Mouse (Mus musculus) macrophage (primary cell): ENCODE data around the gene Prkcz. TPM values are rescaled to one million over a fixed set of nuclear protein-coding genes. Genes with fewer than 3 reads are reported as not detected.
"Not testable (repeated sequence)": the region's sequence is repeated elsewhere in the genome, so short reads cannot be mapped to it uniquely, and the experiment has no call there.

Experiments used
- H3K27ac ChIP-seq: fragments of 350-480 bp; formaldehyde crosslinking; 2 replicates; pipeline ENCODE4 v1.9.0; 2021
- H3K36me3 ChIP-seq: fragments of 350-480 bp; formaldehyde crosslinking; 2 replicates; pipeline ENCODE4 v1.9.0; 2021; ENCODE audit errors: inconsistent target
- H3K4me3 ChIP-seq: fragments of 350-480 bp; formaldehyde crosslinking; 2 replicates; pipeline ENCODE4 v1.9.0; 2021; ENCODE audit errors: inconsistent target
- H3K79me2 ChIP-seq: fragments of 350-480 bp; formaldehyde crosslinking; 2 replicates; pipeline ENCODE4 v1.9.0; 2021; ENCODE audit errors: inconsistent target
- WGBS: methylation state at CpG from one replicate; pipeline ENCODE4 v1.1.7; 2026; ENCODE audit warnings: inconsistent platforms; ENCODE audit not compliant: missing documents; 5-methylcytosine and 5-hydroxymethylcytosine counted together
- polyA plus RNA-seq: library from polyadenylated mRNA; stranded (reverse); fragments of 250-400 nt; gene quantifications from 3 replicates; pipeline ENCODE4 v1.2.4, GENCODE M21; 2018; ENCODE audit warnings: inconsistent platforms

The Prkcz gene
- polyA plus RNA-seq, 1 experiment from 2014 or later = not detected

GRCm38 (mm10) chr4:155274451-155274850 lies 86.7 kb downstream of the Prkcz start:
- Histone ChIP-seq H3K27ac (no peak overlapping the region), H3K4me3 (no peak overlapping the region), H3K79me2 (no peaks in the 10 kb centered on the region), H3K36me3 (no peaks in the 10 kb centered on the region)
- WGBS = 84% methylated on average over 5 of the region's 5 CpGs

DNA sequence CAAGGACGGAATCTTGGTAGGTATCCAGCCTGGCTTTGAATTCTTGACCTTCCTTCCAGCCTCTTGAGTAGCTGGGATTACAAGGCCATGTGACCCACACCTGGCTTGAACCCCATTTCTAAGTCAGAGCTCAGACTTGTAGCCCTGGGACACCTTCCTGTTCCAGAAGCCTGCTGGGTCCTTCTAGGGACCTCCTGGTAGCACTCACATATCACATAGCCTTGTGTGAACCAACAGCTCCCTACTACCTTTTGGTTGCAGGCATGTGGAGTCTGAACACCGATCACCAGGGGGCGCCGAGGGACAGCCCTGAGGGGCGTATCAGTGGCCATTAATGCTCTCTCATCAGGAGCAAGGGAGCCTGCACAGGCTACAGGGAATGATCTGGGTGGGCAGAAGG lies 92.8 kb downstream of the Prkcz start:
- Histone ChIP-seq H3K36me3 (no peaks in the 10 kb centered on the region), H3K27ac (no peak overlapping the region), H3K79me2 (no peaks in the 10 kb centered on the region), H3K4me3 (no peak overlapping the region)
- 25% methylated on average over 5 of the region's 5 CpGs for WGBS

- 62% methylated on average over 12 of the region's 12 CpGs for WGBS
- Histone ChIP-seq H3K36me3 (no peaks in the 10 kb centered on the region), H3K27ac (no peak overlapping the region), H3K79me2 (no peaks in the 10 kb centered on the region), H3K4me3 (no peak overlapping the region)
These were observed 93.5 kb downstream of the Prkcz start for GRCm38 (mm10) chr4:155267639-155268175.

DNA sequence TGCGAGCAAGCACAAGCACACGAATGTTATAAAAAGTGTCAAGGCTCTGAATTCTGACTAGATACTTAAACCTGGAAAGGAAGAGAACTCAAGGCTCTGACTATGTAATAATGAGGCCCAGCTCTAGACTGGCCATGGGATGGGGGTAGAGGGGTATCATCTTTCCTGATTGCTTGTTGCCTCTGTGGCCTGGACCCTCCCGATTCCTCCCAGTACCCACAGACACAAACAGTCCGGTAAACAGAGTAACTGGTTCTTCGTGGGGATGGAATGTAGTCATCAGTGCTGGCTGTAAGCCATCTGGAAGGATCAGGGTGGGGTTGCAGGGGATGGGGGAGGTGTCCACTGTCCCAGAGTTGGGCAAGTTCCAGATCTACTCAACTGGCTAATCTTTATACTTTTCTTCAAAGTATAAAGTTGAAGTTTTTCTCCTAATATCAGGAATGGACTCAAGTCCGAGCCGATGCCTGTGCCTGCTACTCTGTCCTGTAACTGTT lies 94.1 kb downstream of the Prkcz start:
- no peak overlapping the region for H3K4me3 ChIP-seq
- H3K36me3 ChIP-seq = no peaks in the 10 kb centered on the region
- WGBS = 72% methylated on average over 7 of the region's 7 CpGs
- H3K27ac ChIP-seq = no peak overlapping the region
- no peaks in the 10 kb centered on the region for H3K79me2 ChIP-seq

DNA sequence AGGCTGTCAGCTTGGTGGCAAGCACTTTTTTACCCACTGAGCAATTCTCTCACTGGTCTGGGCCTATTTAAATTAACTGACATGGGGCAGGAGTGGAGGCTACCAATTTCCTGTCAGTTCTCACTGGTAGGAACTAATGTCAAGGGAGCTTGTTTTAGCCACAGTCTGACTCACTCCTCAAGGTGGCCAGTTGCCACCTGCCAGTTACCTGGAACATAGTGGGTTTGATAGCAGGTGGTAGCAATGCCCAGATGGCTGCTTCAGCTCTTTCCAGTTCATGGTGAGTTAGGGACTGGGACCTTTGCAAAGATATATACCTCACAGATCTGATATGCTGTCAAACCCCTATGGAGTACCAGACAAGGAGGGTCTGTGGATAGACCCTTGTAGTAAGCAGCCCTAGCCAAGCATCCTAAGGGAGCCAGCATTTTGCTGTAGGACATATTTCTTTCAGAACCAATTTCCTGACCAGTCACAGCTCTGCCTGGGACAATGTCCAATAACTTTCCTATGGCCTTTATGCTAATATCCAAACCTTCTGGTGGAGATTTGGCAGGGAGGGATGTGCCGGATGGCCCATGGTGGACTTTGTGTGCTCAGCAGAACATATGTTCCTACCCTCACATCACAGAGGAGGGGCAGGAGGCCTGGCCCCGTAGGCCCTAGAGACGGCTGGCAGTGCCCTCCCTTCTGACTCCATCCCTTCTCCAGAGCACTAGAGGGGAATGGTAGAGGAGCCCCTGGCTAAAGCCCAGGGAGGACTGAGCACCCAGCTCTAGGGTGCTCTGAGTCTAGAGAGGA lies 96.4 kb downstream of the Prkcz start:
- Histone ChIP-seq H3K79me2 (no peaks in the 10 kb centered on the region), H3K27ac (no peak overlapping the region), H3K36me3 (no peaks in the 10 kb centered on the region), H3K4me3 (no peak overlapping the region)
- 95% methylated on average over 3 of the region's 3 CpGs for WGBS

GRCm38 (mm10) chr4:155252253-155252652 lies 108.9 kb downstream of the Prkcz start:
- Histone ChIP-seq H3K4me3 (no peak overlapping the region), H3K79me2 (no peaks in the 10 kb centered on the region; the same call in 1 of the 2 replicates), H3K36me3 (no peaks in the 10 kb centered on the region; the same call in 1 of the 2 replicates), H3K27ac (no peak overlapping the region)
- WGBS = 94% methylated on average over 6 of the region's 6 CpGs

GRCm38 (mm10) chr4:155251147-155251546 lies 110.0 kb downstream of the Prkcz start:
- H3K27ac ChIP-seq = no peak overlapping the region
- no peaks in the 10 kb centered on the region; the same call in 1 of the 2 replicates for H3K36me3 ChIP-seq
- H3K4me3 ChIP-seq = no peak overlapping the region
- WGBS = 100% methylated on average over 3 of the region's 3 CpGs
- H3K79me2 ChIP-seq = no peaks in the 10 kb centered on the region; the same call in 1 of the 2 replicates

- Histone ChIP-seq H3K27ac (peak overlapping the region; percentile 82), H3K79me2 (no peaks in the 10 kb centered on the region; the same call in 1 of the 2 replicates), H3K4me3 (peak overlapping the region; percentile 83), H3K36me3 (no peaks in the 10 kb centered on the region; the same call in 1 of the 2 replicates)
- 31% methylated on average over 22 of the region's 23 CpGs for WGBS
These were observed 110.6 kb downstream of the Prkcz start for GRCm38 (mm10) chr4:155250361-155251117.

DNA sequence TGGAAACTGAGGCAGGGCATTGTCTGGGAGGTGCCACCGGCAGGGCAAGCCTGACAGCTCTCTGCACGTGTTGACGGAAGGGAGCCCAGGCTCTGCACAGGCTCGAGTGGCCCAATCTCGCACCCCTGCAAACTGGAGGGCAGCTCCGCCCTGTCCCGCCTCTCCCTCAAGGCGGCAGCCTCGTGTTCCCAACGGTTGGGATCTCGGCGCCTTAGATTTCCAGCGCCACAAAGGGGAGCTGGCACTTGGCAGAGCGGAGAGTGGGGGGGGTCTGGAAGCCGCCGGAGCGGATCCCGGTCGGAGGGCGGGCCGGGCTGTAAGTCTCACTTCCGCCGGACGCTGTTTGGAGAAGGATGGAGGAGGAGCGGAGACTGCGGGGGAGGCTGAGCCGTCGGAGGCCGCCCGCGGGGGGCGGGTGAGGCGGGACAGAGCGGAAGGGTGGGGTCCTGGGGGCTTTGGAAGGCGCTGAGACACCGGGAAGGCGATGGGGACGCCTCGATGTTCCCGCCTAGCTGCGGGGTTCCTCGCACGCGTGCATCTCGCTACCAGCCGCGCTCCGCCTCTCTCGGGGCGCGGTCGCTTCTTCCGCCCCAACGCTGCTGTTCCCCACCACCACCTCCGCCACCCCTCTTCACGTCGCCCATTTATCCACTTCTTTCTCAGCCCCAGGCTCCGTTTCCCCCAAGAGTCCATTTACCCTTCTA lies 111.4 kb downstream of the Prkcz start, which contains the start of gene Faap20:
Gene Faap20 (plus strand): TSS at position 155 of the 704 bp plus-strand sequence.
- H3K4me3 ChIP-seq = peak within 1 kb of the TSS; percentile 83
- H3K27ac ChIP-seq = peak within 1 kb of the TSS; percentile 82
- under 1% methylated on average over 53 of the region's 58 CpGs for WGBS
- H3K36me3 ChIP-seq = no peaks in the 10 kb centered on the region; the same call in 1 of the 2 replicates
- H3K79me2 ChIP-seq = no peaks in the 10 kb centered on the region; the same call in 1 of the 2 replicates

DNA sequence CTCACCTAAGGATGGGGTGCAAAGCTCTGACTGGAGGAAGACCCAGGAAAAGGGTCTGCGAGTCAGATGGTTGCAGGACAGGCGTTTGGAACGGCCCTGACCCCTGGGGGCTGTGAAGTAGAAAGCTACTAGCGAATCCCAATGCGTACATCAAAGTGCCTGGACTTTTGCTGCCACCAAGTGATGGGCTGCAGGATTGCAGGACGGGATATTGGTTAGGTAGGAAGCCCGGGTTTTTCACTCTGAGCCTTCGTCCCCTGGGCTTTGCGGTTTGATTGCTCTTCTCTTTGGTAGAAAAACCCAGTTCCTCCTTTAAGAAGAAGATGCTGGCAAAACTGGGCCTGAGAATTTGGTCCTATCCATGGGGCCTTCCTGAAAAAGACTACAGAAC lies 111.9 kb downstream of the Prkcz start:
- Histone ChIP-seq H3K27ac (peak overlapping the region; percentile 82), H3K36me3 (no peaks in the 10 kb centered on the region; the same call in 1 of the 2 replicates), H3K4me3 (peak overlapping the region; percentile 83), H3K79me2 (no peaks in the 10 kb centered on the region; the same call in 1 of the 2 replicates)
- WGBS = 0% methylated on average over 9 of the region's 9 CpGs

DNA sequence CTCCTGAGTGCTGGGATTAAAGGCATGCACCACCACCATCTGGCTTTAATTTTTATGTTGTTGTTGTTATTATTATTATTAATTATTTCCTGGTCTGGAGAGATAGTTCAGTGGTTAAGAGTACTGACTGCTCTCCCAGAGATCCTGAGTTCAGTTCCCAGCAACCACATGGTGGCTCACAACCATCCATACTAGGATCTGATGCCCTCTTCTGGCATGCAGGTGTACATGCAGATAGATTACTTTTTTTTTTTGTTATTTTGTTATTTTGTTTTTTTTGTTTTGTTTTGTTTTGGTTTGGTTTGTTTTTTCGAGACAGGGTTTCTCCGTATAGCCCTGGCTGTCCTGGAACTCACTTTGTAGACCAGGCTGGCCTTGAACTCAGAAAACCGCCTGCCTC lies 113.1 kb downstream of the Prkcz start:
- not testable (repeated sequence) for H3K27ac ChIP-seq, H3K36me3 ChIP-seq, H3K4me3 ChIP-seq, H3K79me2 ChIP-seq
- WGBS = 100% methylated on average over 3 of the region's 3 CpGs

DNA sequence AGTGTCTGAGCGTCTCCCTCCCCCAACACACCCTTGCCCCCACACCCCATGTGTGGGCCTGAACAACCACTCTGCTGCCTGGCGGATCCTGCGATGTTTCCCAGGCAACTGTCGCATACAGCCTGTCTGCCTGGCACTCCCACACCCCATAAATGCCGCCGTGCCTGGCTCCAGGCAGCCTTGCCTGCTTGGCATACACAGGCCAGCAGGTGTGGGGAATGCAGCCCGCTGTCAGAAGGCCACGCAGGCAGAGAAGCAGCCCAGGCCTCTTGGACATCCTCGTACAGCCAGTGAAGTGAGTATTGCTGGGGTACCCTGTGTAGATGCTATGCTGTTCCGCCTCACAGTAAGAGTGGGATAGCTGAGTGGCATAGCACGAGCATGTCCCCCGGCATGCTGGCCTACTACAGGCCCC lies 114.5 kb downstream of the Prkcz start:
- no peak overlapping the region for H3K27ac ChIP-seq
- no peaks in the 10 kb centered on the region; the same call in 1 of the 2 replicates for H3K79me2 ChIP-seq
- no peaks in the 10 kb centered on the region; the same call in 1 of the 2 replicates for H3K36me3 ChIP-seq
- no peak overlapping the region for H3K4me3 ChIP-seq
- WGBS = 97% methylated on average over 12 of the region's 12 CpGs

DNA sequence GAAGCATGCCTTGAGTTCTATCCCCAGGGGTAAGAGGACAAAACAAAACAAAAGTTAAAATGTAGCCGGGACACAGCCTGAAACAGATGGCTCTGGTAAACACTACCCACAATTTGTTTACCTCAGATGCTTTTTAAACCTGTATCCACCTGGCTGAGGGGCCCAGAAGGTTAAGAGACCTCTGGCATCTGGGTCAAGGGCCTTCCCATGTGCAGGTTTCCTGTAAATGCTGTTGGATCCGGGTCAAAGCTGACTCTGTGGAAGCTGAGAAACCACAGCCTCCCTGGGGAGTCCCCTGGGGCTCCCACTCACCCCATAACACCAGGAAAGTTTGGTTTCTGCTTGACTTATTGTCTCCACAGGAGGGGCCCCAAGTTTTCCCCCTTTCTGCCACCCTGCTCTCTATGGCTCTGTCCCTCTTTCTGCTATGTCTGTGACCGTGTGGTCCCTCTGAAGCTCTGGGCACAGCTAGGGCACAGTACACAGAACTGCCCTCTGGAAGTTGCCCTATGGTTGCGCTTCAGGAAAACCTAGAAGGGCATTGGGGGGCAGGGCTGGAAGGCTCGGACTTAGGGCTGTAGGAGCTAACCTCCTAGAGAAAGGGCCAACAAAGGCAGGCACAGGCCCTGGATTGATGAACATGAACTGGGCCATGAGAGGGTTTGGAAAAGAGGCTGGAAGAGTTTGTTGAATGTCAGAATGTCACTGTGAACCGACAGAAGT lies 115.2 kb downstream of the Prkcz start:
- Histone ChIP-seq H3K27ac (no peak overlapping the region), H3K79me2 (no peaks in the 10 kb centered on the region; the same call in 1 of the 2 replicates), H3K36me3 (no peaks in the 10 kb centered on the region), H3K4me3 (no peak overlapping the region)
- WGBS = 66% methylated on average over 6 of the region's 6 CpGs
